Mouse (Mus musculus) CH12.LX (cell line): ENCODE measurements around the gene Ppard. TPM values are rescaled to one million over a fixed set of nuclear protein-coding genes. Genes with fewer than 3 reads are reported as not detected.

ENCODE experiments used
- DNase-seq: peaks from one replicate; pipeline ENCODE4 v3.0.0-alpha.2; 2013; ENCODE audit errors: extremely low read depth
- H3K27ac ChIP-seq: 2 replicates; pipeline ENCODE4 v1.5.1; 2012; ENCODE audit warnings: low read depth, mild to moderate bottlenecking, control low read depth, moderate library complexity; ENCODE audit not compliant: insufficient read depth
- H3K27me3 ChIP-seq: replicated peaks from 2 replicates; pipeline ENCODE3; 2012; ENCODE audit warnings: inconsistent platforms
- H3K36me3 ChIP-seq, 2 experiments: replicated peaks in 1 of 2; 2 replicates each; pipeline versions ENCODE3 to v1.6.1; 2012; ENCODE audit warnings: inconsistent platforms in 1 of 2, low read length in 1 of 2, mild to moderate bottlenecking in 1 of 2, mixed read lengths in 1 of 2, moderate library complexity in 1 of 2; ENCODE audit not compliant: control insufficient read depth in 1 of 2, insufficient read depth in 1 of 2
- H3K4me1 ChIP-seq, 2 experiments: 2 replicates each; pipeline ENCODE4 v1.6.1; 2012; ENCODE audit warnings: inconsistent platforms in 1 of 2, moderate library complexity in 1 of 2; ENCODE audit not compliant: insufficient read depth in 2 of 2, control insufficient read depth in 1 of 2
- H3K4me2 ChIP-seq: 2 replicates; pipeline ENCODE4 v1.6.1; 2012; ENCODE audit warnings: low read depth, mild to moderate bottlenecking, control low read depth; ENCODE audit not compliant: poor library complexity, insufficient read depth, severe bottlenecking
- H3K4me3 ChIP-seq, 3 experiments: fragments of 150-350 bp in 1 of 3; sonication (generic) in 1 of 3; replicated peaks in 1 of 3; 2 replicates each; pipeline versions ENCODE3 to v1.5.1; 2011 to 2012; ENCODE audit warnings: low read depth in 2 of 3, low read length in 2 of 3, mild to moderate bottlenecking in 2 of 3, moderate library complexity in 2 of 3, control low read depth in 1 of 3, improper control_type of control experiment in 1 of 3, inconsistent platforms in 1 of 3, mixed read lengths in 1 of 3; ENCODE audit not compliant: poor library complexity in 1 of 3
- H3K79me2 ChIP-seq: replicated peaks from 2 replicates; pipeline ENCODE4 v1.6.1; 2012; ENCODE audit warnings: mild to moderate bottlenecking, moderate library complexity; ENCODE audit not compliant: control insufficient read depth, poor library complexity, insufficient read depth, severe bottlenecking; ENCODE audit errors: extremely low read depth
- H3K9ac ChIP-seq: 2 replicates; pipeline ENCODE4 v1.6.1; 2012; ENCODE audit warnings: low read depth, mild to moderate bottlenecking, control low read depth, moderate library complexity; ENCODE audit not compliant: insufficient read depth
- H3K9me3 ChIP-seq: replicated peaks from 2 replicates; pipeline ENCODE3; 2012; ENCODE audit warnings: low read length, inconsistent platforms, mixed read lengths
- BHLHE40 ChIP-seq: IDR thresholded peaks from 2 replicates; pipeline ENCODE4 v1.6.1; 2011; ENCODE audit warnings: mild to moderate bottlenecking, low read depth, low read length, improper control_type of control experiment
- CHD1 ChIP-seq: IDR thresholded peaks from 2 replicates; pipeline ENCODE4 v1.6.1; 2012; ENCODE audit warnings: low read depth, low read length, improper control_type of control experiment, inconsistent platforms
- CHD2 ChIP-seq: IDR thresholded peaks from 2 replicates; pipeline ENCODE4 v1.6.1; 2011; ENCODE audit warnings: low read length, improper control_type of control experiment
- CTCF ChIP-seq, 2 experiments: IDR thresholded peaks in 1 of 2; conservative IDR thresholded peaks in 1 of 2; 2 replicates each; pipeline ENCODE4 v1.5.1; 2011 to 2012; ENCODE audit warnings: low read depth in 2 of 2, low read length in 2 of 2, improper control_type of control experiment in 1 of 2, inconsistent platforms in 1 of 2, mild to moderate bottlenecking in 1 of 2, moderate library complexity in 1 of 2
- E2F4 ChIP-seq: IDR thresholded peaks from 2 replicates; pipeline ENCODE4 v1.6.1; 2011; ENCODE audit warnings: low read depth, low read length, improper control_type of control experiment; ENCODE audit not compliant: insufficient replicate concordance
- ETS1 ChIP-seq: conservative IDR thresholded peaks from 2 replicates; pipeline ENCODE4 v1.6.1; 2012; ENCODE audit warnings: low read depth, mild to moderate bottlenecking, inconsistent platforms, low read length, improper control_type of control experiment, moderate library complexity
- KAT2A ChIP-seq: IDR thresholded peaks from 2 replicates; pipeline ENCODE4 v1.6.1; 2012; ENCODE audit warnings: low read length, improper control_type of control experiment, inconsistent platforms; ENCODE audit not compliant: insufficient replicate concordance
- NELFE ChIP-seq: IDR thresholded peaks from 2 replicates; pipeline ENCODE4 v1.6.1; 2011; ENCODE audit warnings: low read depth, low read length, improper control_type of control experiment
- RCOR1 ChIP-seq: conservative IDR thresholded peaks from 2 replicates; pipeline ENCODE4 v1.6.1; 2012; ENCODE audit warnings: low read depth, mild to moderate bottlenecking, inconsistent platforms, low read length, improper control_type of control experiment
- SIN3A ChIP-seq: IDR thresholded peaks from 2 replicates; pipeline ENCODE4 v1.6.1; 2012; ENCODE audit warnings: low read length, improper control_type of control experiment, inconsistent platforms
- USF1 ChIP-seq: IDR thresholded peaks from 2 replicates; pipeline ENCODE4 v1.6.1; 2014; ENCODE audit warnings: low read depth, mild to moderate bottlenecking, inconsistent platforms, low read length, improper control_type of control experiment
- ZC3H11A ChIP-seq: IDR thresholded peaks from 2 replicates; pipeline ENCODE4 v1.6.1; 2012; ENCODE audit warnings: low read depth, mild to moderate bottlenecking, inconsistent platforms, low read length, improper control_type of control experiment
- dilution Hi-C: fragments of 300-500 bp; cut with MboI; formaldehyde crosslinking; loops from 2 replicates; pipeline ENCODE4 v1.14.3; 2020; ENCODE audit warnings: low sequenced_read_pairs; ENCODE audit not compliant: extremely low pct_unique_long_range_greater_than_20kb, extremely low pct_ligation_motif_present
- in situ Hi-C: fragments of 300-500 bp; cut with MboI; formaldehyde crosslinking; loops from 3 replicates; pipeline ENCODE4 v1.14.3; 2019; ENCODE audit warnings: low sequenced_read_pairs, low pct_ligation_motif_present, low pct_unique_long_range_greater_than_20kb, mixed read lengths
- polyA plus RNA-seq: library from polyadenylated mRNA; unstranded; fragments of >175 nt; gene quantifications from 2 replicates; pipeline ENCODE4 v1.2.1, GENCODE M21; 2012; ENCODE audit warnings: low read depth; ENCODE audit not compliant: insufficient read length
- total RNA-seq, 2 experiments: library from RNA; depleted of rRNA; stranded (reverse); fragments of 300-350 nt in 1 of 2; fragments of >200 nt in 1 of 2; gene quantifications; 2 replicates each; pipeline ENCODE4 v1.2.3; 2012 to 2014

Ppard gene
- total and polyA plus RNA-seq, 3 experiments = 2.9 to 15.5 (median 7.3) TPM

DNA sequence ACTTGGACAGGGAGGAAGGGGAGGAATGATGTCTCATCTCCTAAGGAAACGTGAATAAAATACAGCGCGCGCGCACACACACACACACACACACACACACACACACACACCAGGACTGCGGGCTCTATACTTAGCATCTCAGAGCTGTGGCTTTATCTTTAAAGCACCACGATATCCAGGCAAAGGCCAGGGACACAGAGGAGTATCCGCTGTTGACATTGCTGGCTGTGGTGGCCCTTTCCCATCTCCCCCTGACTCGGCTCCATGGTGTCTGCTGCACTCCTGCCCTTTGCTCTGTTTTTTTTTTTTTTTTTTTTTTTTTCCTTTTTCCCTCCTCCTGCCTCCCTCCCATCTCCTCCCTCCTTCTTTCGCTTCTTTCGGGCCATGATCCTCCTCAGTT, 29.3 kb downstream of the Ppard start:
- TF ChIP-seq BHLHE40 (no peak), ZC3H11A (no peak), CHD1 (no peak), NELFE (no peak), ETS1 (no peak), KAT2A (no peak), E2F4 (no peak)
- H3K4me3 ChIP-seq = no peak overlapping the region
- in situ Hi-C loops (no loop called here), dilution Hi-C loops (no loop called here)
- no peaks in the 10 kb centered on the region for H3K27me3 ChIP-seq
- H3K4me2 ChIP-seq = no peak overlapping the region
- peaks cover 19% of the 10 kb centered on the region for H3K9me3 ChIP-seq
- H3K36me3 ChIP-seq = peaks cover 0 to 73% of the 10 kb centered on the region in 2 experiments
- peaks cover 2 to 12% of the 10 kb centered on the region in 2 experiments; a peak in 2 of 4 replicates for H3K4me1 ChIP-seq
- no peaks in the 10 kb centered on the region for H3K79me2 ChIP-seq
- H3K9ac ChIP-seq = no peak overlapping the region
- no peak for DNase-seq
- no peak overlapping the region for H3K27ac ChIP-seq

DNA sequence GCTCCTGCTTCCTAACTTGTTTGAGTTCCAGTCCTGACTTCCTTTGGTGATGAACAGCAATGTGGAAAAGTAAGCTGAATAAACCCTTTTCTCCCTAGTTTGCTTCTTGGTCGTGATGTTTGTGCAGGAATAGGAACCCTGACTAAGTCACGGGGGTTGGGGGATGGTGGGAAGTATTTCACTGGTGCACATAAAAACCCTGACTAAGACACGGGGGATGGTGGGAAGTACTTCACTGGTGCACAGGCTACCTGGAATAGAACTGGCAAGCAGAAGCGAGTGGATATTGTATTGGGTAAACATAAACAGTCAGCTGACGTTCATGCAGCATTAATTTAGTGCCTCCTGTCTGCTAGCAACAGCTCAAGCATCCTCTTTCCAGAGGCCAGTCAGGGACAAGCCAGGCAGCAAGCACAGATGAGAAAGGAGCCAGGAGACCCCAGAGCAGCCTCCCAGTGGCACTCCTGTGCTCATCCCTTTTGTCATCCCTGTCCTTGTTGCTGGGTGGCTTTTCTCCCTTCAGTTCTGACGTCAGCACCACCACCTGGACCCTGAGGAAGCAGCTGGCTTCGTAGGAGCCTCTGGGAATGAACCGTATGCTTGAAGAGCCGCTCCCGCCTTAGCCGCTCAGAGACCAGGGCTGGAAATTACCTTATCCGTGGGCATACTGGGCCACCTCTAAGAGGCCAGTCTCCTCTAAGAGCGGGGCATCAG, 30.8 kb downstream of the Ppard start:
- Histone ChIP-seq H3K9ac (no peak overlapping the region), H3K27me3 (no peaks in the 10 kb centered on the region), H3K4me2 (no peak overlapping the region), H3K4me1 (peaks cover 0 to 3% of the 10 kb centered on the region in 2 experiments; a peak in 1 of 4 replicates), H3K4me3 (no peak overlapping the region)
- in situ Hi-C loops = no loop called here
- dilution Hi-C loops = no loop called here
- TF ChIP-seq USF1 = no peak
- TF ChIP-seq CHD1 = no peak
- no peak for TF ChIP-seq CHD2
- TF ChIP-seq, all 38 proteins: peak for 0
- Histone ChIP-seq H3K79me2 (no peaks in the 10 kb centered on the region), H3K27ac (no peak overlapping the region), H3K9me3 (peaks cover 19% of the 10 kb centered on the region), H3K36me3 (peaks cover 0 to 73% of the 10 kb centered on the region in 2 experiments)
- DNase-seq = no peak

DNA sequence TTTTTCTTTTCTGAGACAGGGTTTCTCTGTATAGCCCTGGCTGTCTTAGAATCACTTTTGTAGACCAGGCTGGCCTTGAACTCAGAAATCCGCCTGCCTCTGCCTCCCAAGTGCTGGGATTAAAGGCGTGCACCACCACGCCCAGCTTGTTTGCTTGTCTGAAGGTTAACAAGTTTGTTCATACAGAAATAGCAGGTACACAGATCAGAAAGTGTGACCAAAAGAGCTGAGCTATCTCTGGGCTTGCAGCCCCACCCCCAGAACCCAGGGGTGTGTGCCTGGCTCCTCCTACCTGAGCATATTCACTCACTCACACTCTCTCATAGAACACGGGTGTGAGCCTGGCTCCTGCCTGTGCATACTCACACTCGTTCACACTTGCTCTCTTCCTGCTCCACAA, 34.8 kb downstream of the Ppard start:
- in situ Hi-C loops (no loop called here), dilution Hi-C loops (no loop called here)
- no peak overlapping the region for H3K4me3 ChIP-seq
- no peaks in the 10 kb centered on the region for H3K79me2 ChIP-seq
- no peaks in the 10 kb centered on the region for H3K27me3 ChIP-seq
- H3K4me2 ChIP-seq = no peak overlapping the region
- no peak overlapping the region for H3K27ac ChIP-seq
- peaks cover 4 to 14% of the 10 kb centered on the region in 2 experiments; a peak in 2 of 4 replicates for H3K4me1 ChIP-seq
- TF ChIP-seq BHLHE40 (no peak), ETS1 (no peak), RCOR1 (no peak), CTCF (conservative IDR thresholded peaks at IDR 0.05 in 1 of 2, IDR thresholded peaks at IDR 0.05 in 1 of 2; ENCODE audit: low read depth in 2 of 2, low read length in 2 of 2) (no peak), SIN3A (no peak)
- peaks cover 0 to 64% of the 10 kb centered on the region in 2 experiments for H3K36me3 ChIP-seq
- H3K9ac ChIP-seq = no peak overlapping the region
- no peak for DNase-seq
- no peaks in the 10 kb centered on the region for H3K9me3 ChIP-seq
